Mouse (Mus musculus) liver, embryonic 15.5 days (tissue): Measurements from ENCODE around the gene Asic3. TPM values are rescaled to one million over a fixed set of nuclear protein-coding genes. Genes with fewer than 3 reads are reported as not detected.

Experiments used
- ATAC-seq: fragments of 200-750 bp; cut with Nextera tagmentation; 2 replicates; pipeline ENCODE4 v1.8.0; 2017; ENCODE audit warnings: moderate number of reproducible peaks, mild to moderate bottlenecking, moderate library complexity; ENCODE audit not compliant: insufficient read depth
- H3K27ac ChIP-seq: fragments of 300-500 bp; sonication (generic); replicated peaks from 2 replicates; pipeline ENCODE4 v1.5.1; 2015; ENCODE audit warnings: mild to moderate bottlenecking, inconsistent platforms
- H3K27me3 ChIP-seq: fragments of 300-500 bp; sonication (generic); 2 replicates; pipeline ENCODE4 v1.6.1; 2015; ENCODE audit warnings: mild to moderate bottlenecking, inconsistent platforms
- H3K36me3 ChIP-seq: fragments of 300-500 bp; sonication (generic); replicated peaks from 2 replicates; pipeline ENCODE4 v1.6.1; 2015; ENCODE audit warnings: moderate library complexity, mild to moderate bottlenecking, inconsistent platforms
- H3K4me1 ChIP-seq: fragments of 300-500 bp; sonication (generic); replicated peaks from 2 replicates; pipeline ENCODE4 v1.6.1; 2015; ENCODE audit warnings: inconsistent platforms
- H3K4me2 ChIP-seq: fragments of 300-500 bp; sonication (generic); 2 replicates; pipeline ENCODE4 v1.6.1; 2015; ENCODE audit warnings: moderate library complexity, mild to moderate bottlenecking, inconsistent platforms
- H3K4me3 ChIP-seq: fragments of 300-500 bp; sonication (generic); replicated peaks from 2 replicates; pipeline ENCODE4 v1.5.1; 2015; ENCODE audit warnings: mild to moderate bottlenecking, inconsistent platforms
- H3K9ac ChIP-seq: fragments of 300-500 bp; sonication (generic); 2 replicates; pipeline ENCODE4 v1.6.1; 2015; ENCODE audit warnings: moderate library complexity, mild to moderate bottlenecking, inconsistent platforms
- H3K9me3 ChIP-seq: fragments of 300-500 bp; sonication (generic); replicated peaks from 2 replicates; pipeline ENCODE4 v1.6.1; 2016; ENCODE audit warnings: inconsistent platforms
- WGBS: fragments of 180-500 bp; shearing (Covaris S2); methylation state at CpG from one replicate; pipeline ENCODE4 v1.1.7; 2015; ENCODE audit warnings: mixed read lengths; ENCODE audit not compliant: insufficient replicate concordance; 5-methylcytosine and 5-hydroxymethylcytosine counted together
- polyA plus RNA-seq: library from polyadenylated mRNA; unstranded; fragments of >200 nt; fragmentation: Nextera tagmentation; extraction: Ambion mirVana; gene quantifications from 2 replicates; pipeline ENCODE4 v1.2.1, GENCODE M21; 2015

Gene Asic3
- polyA plus RNA-seq, 1 experiment from 2014 or later: not detected

GRCm38 (mm10) chr5:24441187-24441586 lies 28.0 kb downstream of the Asic3 start:
- no peaks in the 10 kb centered on the region for H3K27me3 ChIP-seq
- H3K36me3 ChIP-seq: peaks cover 62% of the 10 kb centered on the region
- no peaks in the 10 kb centered on the region for H3K9me3 ChIP-seq
- no peak overlapping the region for H3K4me2 ChIP-seq
- H3K4me3 ChIP-seq: no peak overlapping the region
- H3K9ac ChIP-seq: no peak overlapping the region
- H3K27ac ChIP-seq: no peak overlapping the region
- WGBS: 87% methylated on average over 8 of the region's 8 CpGs
- ATAC-seq: no peak
- peaks cover 29% of the 10 kb centered on the region for H3K4me1 ChIP-seq

DNA sequence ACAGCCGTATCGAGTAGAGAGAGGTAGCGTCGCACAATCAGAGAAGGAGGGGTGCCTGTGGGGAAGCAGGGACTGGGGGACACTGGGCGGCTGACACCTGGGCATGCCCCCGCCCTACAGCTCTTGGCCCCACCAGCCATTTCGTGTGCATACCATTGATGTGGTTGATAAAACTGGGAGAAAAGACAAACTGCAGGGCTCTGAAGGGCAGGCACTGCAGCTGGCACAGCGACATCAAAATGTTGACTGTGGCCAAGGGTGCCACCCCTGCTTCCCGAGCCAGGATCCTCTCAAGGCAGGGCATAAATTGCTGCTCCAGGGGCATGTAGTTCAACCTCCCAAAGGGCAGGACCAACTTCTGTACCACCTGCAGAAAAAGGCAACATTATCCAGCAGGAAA lies 28.8 kb downstream of the Asic3 start:
- Histone ChIP-seq H3K9me3 (no peaks in the 10 kb centered on the region), H3K36me3 (peaks cover 57% of the 10 kb centered on the region), H3K9ac (no peak overlapping the region), H3K4me3 (no peak overlapping the region), H3K27me3 (no peaks in the 10 kb centered on the region), H3K4me1 (peaks cover 38% of the 10 kb centered on the region), H3K27ac (no peak overlapping the region), H3K4me2 (no peak overlapping the region)
- ATAC-seq: no peak
- WGBS: 76% methylated on average over 9 of the region's 9 CpGs

DNA sequence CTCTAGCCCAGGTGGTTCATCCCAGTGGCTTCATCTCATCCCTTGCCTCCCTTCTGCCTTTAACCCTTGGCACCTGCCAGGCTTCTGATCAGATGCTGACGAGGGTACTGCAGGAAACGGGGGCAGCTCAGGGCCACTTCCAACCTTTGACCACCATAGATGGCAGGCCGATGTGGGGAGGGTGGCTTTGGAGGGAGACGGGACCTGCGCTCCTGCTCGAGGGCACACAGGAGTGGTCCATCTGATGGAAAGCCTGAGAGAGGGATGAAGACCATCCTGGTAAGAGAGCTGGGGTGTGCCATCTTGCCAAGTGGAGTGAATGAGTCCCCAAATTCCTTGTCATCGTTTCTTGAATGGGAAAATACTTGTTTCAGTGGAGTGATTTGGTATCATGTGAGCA lies 30.0 kb downstream of the Asic3 start:
- Histone ChIP-seq H3K9me3 (no peaks in the 10 kb centered on the region), H3K4me1 (peaks cover 49% of the 10 kb centered on the region), H3K4me3 (no peak overlapping the region), H3K36me3 (peaks cover 53% of the 10 kb centered on the region), H3K4me2 (no peak overlapping the region), H3K27ac (no peak overlapping the region), H3K27me3 (no peaks in the 10 kb centered on the region), H3K9ac (no peak overlapping the region)
- 91% methylated on average over 7 of the region's 7 CpGs for WGBS
- ATAC-seq: no peak

DNA sequence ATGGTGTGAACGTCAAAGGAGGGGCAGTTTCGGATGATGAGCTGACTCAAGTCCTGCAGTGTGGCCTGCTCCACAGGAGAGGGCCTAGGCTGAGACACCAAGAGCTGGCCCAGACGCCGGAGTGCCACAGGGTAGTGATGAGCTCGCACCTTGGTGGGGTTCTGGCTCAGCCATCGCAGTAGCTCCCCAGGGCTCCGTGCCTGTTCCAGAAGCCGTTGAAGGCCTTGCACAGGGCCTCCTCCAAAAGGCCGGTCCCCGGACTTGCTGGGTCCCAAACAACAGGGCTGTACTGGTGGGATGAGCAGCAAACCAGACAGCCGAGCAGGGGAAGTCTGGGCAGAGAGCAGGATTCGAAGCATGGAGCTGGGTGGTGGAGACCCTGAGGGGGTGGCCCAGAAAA lies 30.7 kb downstream of the Asic3 start:
- Histone ChIP-seq H3K4me1 (peaks cover 49% of the 10 kb centered on the region), H3K9me3 (no peaks in the 10 kb centered on the region), H3K36me3 (peaks cover 48% of the 10 kb centered on the region), H3K27ac (no peak overlapping the region), H3K4me2 (peak overlapping the region; percentile 97), H3K9ac (peak overlapping the region; percentile 93), H3K4me3 (peak overlapping the region; percentile 97), H3K27me3 (no peaks in the 10 kb centered on the region)
- WGBS: 81% methylated on average over 12 of the region's 12 CpGs
- ATAC-seq: no peak

GRCm38 (mm10) chr5:24444746-24445427 lies 31.7 kb downstream of the Asic3 start, which contains the start of gene Fastk:
Gene Fastk (minus strand): TSS chr5:24445287.
- Histone ChIP-seq H3K9ac (peak within 1 kb of the TSS; percentile 93), H3K9me3 (no peaks in the 10 kb centered on the region), H3K4me2 (peak within 1 kb of the TSS; percentile 97), H3K27me3 (no peaks in the 10 kb centered on the region), H3K4me1 (peaks cover 49% of the 10 kb centered on the region), H3K27ac (peak within 1 kb of the TSS; percentile 89), H3K4me3 (peak within 1 kb of the TSS; percentile 97), H3K36me3 (peaks cover 39% of the 10 kb centered on the region)
- under 1% methylated on average over 60 of the region's 60 CpGs for WGBS
- ATAC-seq: peak; percentile 81

DNA sequence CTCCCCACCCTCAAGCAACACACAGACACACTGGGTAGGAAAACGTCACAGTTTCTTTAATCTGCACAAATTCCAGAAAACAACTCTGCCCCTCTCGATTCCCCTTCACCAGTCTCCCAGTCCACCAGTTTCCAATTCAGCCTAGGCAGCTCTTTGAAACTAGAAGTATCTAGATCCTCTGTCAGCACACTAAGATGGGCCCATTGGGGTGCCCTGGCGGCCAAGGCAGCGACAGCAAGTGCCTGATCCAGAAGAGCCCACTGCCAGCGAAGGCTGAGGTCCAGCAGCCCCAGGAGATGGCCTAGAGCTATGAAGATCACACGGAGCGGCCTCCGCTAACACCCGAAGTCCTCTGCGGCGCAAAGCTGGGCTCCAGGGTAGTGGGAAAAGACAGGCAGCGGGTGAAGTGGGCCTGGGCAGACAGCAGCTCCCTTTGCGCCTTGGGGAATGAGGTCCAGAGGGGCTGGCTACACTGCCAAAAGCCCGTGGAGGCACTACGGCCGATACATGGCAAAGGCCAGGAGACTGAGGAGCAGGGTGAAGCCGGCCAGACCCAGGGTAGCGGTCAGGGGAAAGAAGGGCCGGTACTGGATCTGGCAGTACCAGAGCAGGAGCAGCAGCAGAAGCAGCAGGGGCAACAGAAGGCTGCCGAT lies 32.4 kb downstream of the Asic3 start:
- Histone ChIP-seq H3K9ac (peak overlapping the region; percentile 93), H3K36me3 (peaks cover 32% of the 10 kb centered on the region), H3K27me3 (no peaks in the 10 kb centered on the region), H3K4me1 (peaks cover 51% of the 10 kb centered on the region), H3K9me3 (no peaks in the 10 kb centered on the region), H3K4me3 (peak overlapping the region; percentile 97), H3K4me2 (peak overlapping the region; percentile 97), H3K27ac (peak overlapping the region; percentile 89)
- whole genome bisulfite sequencing: 59% methylated on average over 20 of the region's 20 CpGs
- no peak for ATAC-seq

GRCm38 (mm10) chr5:24446630-24447029 lies 33.4 kb downstream of the Asic3 start:
- Histone ChIP-seq H3K27me3 (no peaks in the 10 kb centered on the region), H3K4me1 (peaks cover 62% of the 10 kb centered on the region), H3K27ac (peak overlapping the region; percentile 89; the same call in 1 of the 2 replicates), H3K4me2 (peak overlapping the region; percentile 91), H3K9ac (no peak overlapping the region), H3K4me3 (peak overlapping the region; percentile 68; the same call in 1 of the 2 replicates), H3K9me3 (no peaks in the 10 kb centered on the region), H3K36me3 (peaks cover 22% of the 10 kb centered on the region)
- ATAC-seq: no peak
- WGBS: 82% methylated on average over 7 of the region's 7 CpGs

- Histone ChIP-seq H3K4me2 (peak within 1 kb of the TSS; percentile 91), H3K27ac (peak within 1 kb of the TSS; percentile 89), H3K9me3 (no peaks in the 10 kb centered on the region), H3K9ac (peak within 1 kb of the TSS; percentile 59), H3K36me3 (peaks cover 12% of the 10 kb centered on the region), H3K4me1 (peaks cover 68% of the 10 kb centered on the region), H3K4me3 (peak within 1 kb of the TSS; percentile 68), H3K27me3 (no peaks in the 10 kb centered on the region)
- ATAC-seq: peak; percentile 52
- WGBS: 3% methylated on average over 34 of the region's 34 CpGs
Observed at GRCm38 (mm10) chr5:24447624-24448298, 34.6 kb downstream of the Asic3 start, which contains the start of gene Tmub1. Gene Tmub1 (minus strand): TSS chr5:24447854.

GRCm38 (mm10) chr5:24451264-24452029 lies 38.3 kb downstream of the Asic3 start:
- H3K36me3 ChIP-seq: 0 out of 2 replicates have a peak, but pooled peaks cover 10% of the 10 kb centered on the region
- H3K9me3 ChIP-seq: no peaks in the 10 kb centered on the region
- peak overlapping the region; percentile 83 for H3K4me3 ChIP-seq
- ATAC-seq: peak; percentile 77
- WGBS: 2% methylated on average over 56 of the region's 66 CpGs
- no peaks in the 10 kb centered on the region for H3K27me3 ChIP-seq
- peak overlapping the region; percentile 96 for H3K27ac ChIP-seq
- H3K9ac ChIP-seq: peak overlapping the region; percentile 90
- peak overlapping the region; percentile 100 for H3K4me2 ChIP-seq
- peaks cover 72% of the 10 kb centered on the region for H3K4me1 ChIP-seq

GRCm38 (mm10) chr5:24452030-24452690 lies 39.0 kb downstream of the Asic3 start, which contains the start of gene Agap3:
Gene Agap3 (plus strand): TSS chr5:24452177.
- Histone ChIP-seq H3K4me2 (peak within 1 kb of the TSS; percentile 100), H3K36me3 (0 out of 2 replicates have a peak, but pooled peaks cover 10% of the 10 kb centered on the region), H3K4me1 (peaks cover 68% of the 10 kb centered on the region), H3K9ac (peak within 1 kb of the TSS; percentile 90), H3K27me3 (no peaks in the 10 kb centered on the region), H3K27ac (peak within 1 kb of the TSS; percentile 96), H3K9me3 (no peaks in the 10 kb centered on the region), H3K4me3 (peak within 1 kb of the TSS; percentile 83)
- under 1% methylated on average over 65 of the region's 85 CpGs for WGBS
- no peak; the same call in 1 of the 2 replicates for ATAC-seq
